Mouse (Mus musculus) brain, embryonic 14.5 days (tissue): ENCODE measurements at regions not wholly inside any gene's neighbourhood (a gene's known extent, or its start where the extent isn't known, plus 50 kb on each side); places are given as distances from the start of the nearest gene placed in this dataset.

Experiments
- CTCF ChIP-seq: fragments of 200-500 bp; IDR thresholded peaks from 2 replicates; pipeline ENCODE4 v1.5.1; 2012; ENCODE audit warnings: inconsistent platforms, mild to moderate bottlenecking, moderate library complexity, borderline replicate concordance; ENCODE audit not compliant: insufficient read depth, insufficient read length; ENCODE audit errors: extremely low read depth
- POLR2A ChIP-seq: fragments of 200-500 bp; IDR thresholded peaks from 2 replicates; pipeline ENCODE4 v1.6.1; 2012; ENCODE audit warnings: mild to moderate bottlenecking, inconsistent platforms, borderline replicate concordance; ENCODE audit not compliant: poor library complexity, insufficient read depth, insufficient read length, severe bottlenecking; ENCODE audit errors: extremely low read depth

- TF ChIP-seq POLR2A: no peak
- TF ChIP-seq CTCF: no peak
Observed at GRCm38 (mm10) chr13:5614186-5614737, 247.0 kb upstream of the Klf6 start.
